Mouse (Mus musculus): ENCODE results near the gene Pank4. TPM values are rescaled to one million over a fixed set of nuclear protein-coding genes. Genes with fewer than 3 reads are reported as not detected.

The Pank4 gene
- total RNA-seq, 2 experiments from 2014 or later, result 37.6 to 39.8 TPM

GRCm38 (mm10) chr4:155006296-155006695, 42.4 kb downstream of the Pank4 start:
- intact Hi-C loops (cut with DNase I), result no loop called here
- DNase-seq (ENCODE audit: low spot score in 2 of 2), result no peak

- no peak for DNase-seq (ENCODE audit: low spot score in 2 of 2)
- intact Hi-C loops (cut with DNase I), result no loop called here
Observed at GRCm38 (mm10) chr4:155007641-155008040, 43.7 kb downstream of the Pank4 start.

GRCm38 (mm10) chr4:155008075-155008474, 44.2 kb downstream of the Pank4 start:
- intact Hi-C loops (cut with DNase I), result no loop called here
- no peak for DNase-seq (ENCODE audit: low spot score in 2 of 2)

- intact Hi-C loops (cut with DNase I), result no loop called here
- no peak for DNase-seq (ENCODE audit: low spot score in 2 of 2)
Observed at GRCm38 (mm10) chr4:155009216-155009615, 45.3 kb downstream of the Pank4 start.

GRCm38 (mm10) chr4:155010870-155011269, 46.9 kb downstream of the Pank4 start:
- DNase-seq (ENCODE audit: low spot score in 2 of 2), result peak in 1 of 2 experiments; percentile 59
- intact Hi-C loops (cut with DNase I), result no loop called here

- no peak for DNase-seq (ENCODE audit: low spot score in 2 of 2)
- intact Hi-C loops (cut with DNase I), result no loop called here
Observed at GRCm38 (mm10) chr4:155011312-155012025, 47.5 kb downstream of the Pank4 start.

- DNase-seq (ENCODE audit: low spot score in 2 of 2), result no peak
- intact Hi-C loops (cut with DNase I), result no loop called here
Observed at GRCm38 (mm10) chr4:155012115-155012514, 48.2 kb downstream of the Pank4 start.

- DNase-seq (ENCODE audit: low spot score in 2 of 2), result peak; percentile 45 to 60
- intact Hi-C loops (cut with DNase I), result no loop called here
Observed at GRCm38 (mm10) chr4:155012788-155013187, 48.9 kb downstream of the Pank4 start.

- no peak for DNase-seq (ENCODE audit: low spot score in 2 of 2)
- intact Hi-C loops (cut with DNase I), result loop anchor here (2.0 kb wide), 1 partner anchor 49 kb away; the partner anchor contains the start of gene Pank4
Observed at GRCm38 (mm10) chr4:155014244-155014643, 50.3 kb downstream of the Pank4 start.

- peak; percentile 66 to 94 for DNase-seq (ENCODE audit: low spot score in 2 of 2)
- intact Hi-C loops (cut with DNase I), result loop anchor here (2.0 to 5.0 kb wide), 2 partner anchors 38 to 50 kb away; partner anchors contain the start of gene Pank4
Observed at GRCm38 (mm10) chr4:155014791-155015190, 50.9 kb downstream of the Pank4 start.

GRCm38 (mm10) chr4:155015550-155015949, 51.6 kb downstream of the Pank4 start:
- intact Hi-C loops (cut with DNase I), result loop anchor here (2.0 to 5.0 kb wide), 2 partner anchors 37 to 51 kb away; partner anchors contain the start of gene Pank4
- DNase-seq (ENCODE audit: low spot score in 2 of 2), result no peak

- no peak for DNase-seq (ENCODE audit: low spot score in 2 of 2)
- intact Hi-C loops (cut with DNase I), result loop anchor here (5.0 kb wide), 1 partner anchor 35 kb away; no protein-coding TSS in a partner anchor
Observed at GRCm38 (mm10) chr4:155016807-155017206, 52.9 kb downstream of the Pank4 start.

- intact Hi-C loops (cut with DNase I), result loop anchor here (5.0 kb wide), 1 partner anchor 35 kb away; no protein-coding TSS in a partner anchor
- DNase-seq (ENCODE audit: low spot score in 2 of 2), result no peak
Observed at GRCm38 (mm10) chr4:155017253-155017878, 53.4 kb downstream of the Pank4 start.

GRCm38 (mm10) chr4:155018066-155018465, 54.1 kb downstream of the Pank4 start:
- no peak for DNase-seq (ENCODE audit: low spot score in 2 of 2)
- intact Hi-C loops (cut with DNase I), result loop anchor here (5.0 kb wide), 1 partner anchor 34 kb away; no protein-coding TSS in a partner anchor

GRCm38 (mm10) chr4:155018601-155019335, 54.8 kb downstream of the Pank4 start:
- intact Hi-C loops (cut with DNase I), result loop anchor here (5.0 kb wide), 1 partner anchor 34 kb away; no protein-coding TSS in a partner anchor
- DNase-seq (ENCODE audit: low spot score in 2 of 2), result no peak

- DNase-seq (ENCODE audit: low spot score in 2 of 2), result peak; percentile 48 to 71
- intact Hi-C loops (cut with DNase I), result loop anchor here (5.0 kb wide), 1 partner anchor 33 kb away; no protein-coding TSS in a partner anchor
Observed at GRCm38 (mm10) chr4:155019336-155019847, 55.5 kb downstream of the Pank4 start.

- intact Hi-C loops (cut with DNase I), result no loop called here
- DNase-seq (ENCODE audit: low spot score in 2 of 2), result no peak
Observed at GRCm38 (mm10) chr4:155020141-155020540, 56.2 kb downstream of the Pank4 start.

- intact Hi-C loops (cut with DNase I), result no loop called here
- DNase-seq (ENCODE audit: low spot score in 2 of 2), result no peak
Observed at GRCm38 (mm10) chr4:155020813-155021212, 56.9 kb downstream of the Pank4 start.

GRCm38 (mm10) chr4:155022228-155022855, 58.4 kb downstream of the Pank4 start:
- intact Hi-C loops (cut with DNase I), result no loop called here
- peak in 1 of 2 experiments; percentile 63 for DNase-seq (ENCODE audit: low spot score in 2 of 2)
